In the genomic region with DNA sequence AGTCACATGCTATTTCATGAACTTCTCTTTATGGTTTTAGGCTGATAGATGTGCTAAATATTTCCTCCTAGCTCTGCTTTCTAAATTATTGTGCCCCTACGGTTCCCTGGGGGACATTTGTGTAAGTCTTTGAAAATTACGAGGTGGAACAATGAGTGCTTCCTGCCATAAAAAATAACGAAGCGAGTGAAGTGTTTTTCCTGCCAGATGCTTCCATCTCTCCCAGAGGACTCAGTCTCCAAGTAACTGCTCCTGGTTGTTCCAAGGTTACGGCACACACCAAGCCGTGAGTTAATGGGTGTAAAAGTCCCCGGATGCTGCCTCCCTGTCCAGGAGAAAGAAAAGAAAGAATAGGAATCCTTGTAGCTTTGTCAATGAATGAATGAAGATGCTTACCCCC, we compare ENCODE assay signal across 18 mouse cellular contexts. TPM values are rescaled to one million over a fixed set of nuclear protein-coding genes. Genes with fewer than 3 reads are reported as not detected.
DNase-seq lines count a peak whose midpoint lies in the region; ATAC-seq and TF ChIP-seq lines count a peak whose summit lies in the region.
"Had no signal": no experiment of that assay in that cellular context is flagged by ENCODE, and none has a peak within 500 bp of the region (broad histone marks: within the 10 kb centered on the region; RNA-seq: fewer than 3 reads in every experiment).

No protein-coding gene starts in this region.

- no peak for TF ChIP-seq CTCF in thymus, adult 2 months (IDR thresholded peaks at IDR 0.05; ENCODE audit: borderline replicate concordance, control insufficient read depth, extremely low read depth, insufficient read depth, low read length, poor library complexity)

- no peak overlapping the region; the same call in 1 of the 2 replicates for H3K4me2 ChIP-seq in kidney, embryonic 16.5 days (replicated peaks; ENCODE audit: low read depth, low read length)
- H3K4me2 ChIP-seq: liver, embryonic 12.5 days had no signal

- ATAC-seq in kidney, embryonic 16.5 days (ENCODE audit: low FRiP score, low TSS enrichment) = peak; percentile 59; the same call in 1 of the 2 replicates
- ATAC-seq: CD4-positive, CD25-positive, alpha-beta regulatory T cell, adult 4 months; forebrain, embryonic 16.5 days; liver, embryonic 12.5 days had no signal

- peak; percentile 22 to 46 for DNase-seq in heart, adult 18-20 months
- DNase-seq in heart, postnatal 4 days = no peak
- DNase-seq in kidney, postnatal 36 days = no peak
- peak; percentile 63 for DNase-seq in limb, embryonic 10.5 days (ENCODE audit: low spot score)
- DNase-seq in mesoderm, embryonic 11.5 days (ENCODE audit: low read depth, low spot score) = peak; percentile 61
- no peak for DNase-seq in testis, postnatal 14 days (ENCODE audit: low spot score)
- no peak for DNase-seq in thymus, adult 2 months
- DNase-seq: adrenal gland, adult 2 months; cerebellum, adult 2 months; heart, adult 2 months; heart, postnatal 36 days; kidney, adult 11 months had no signal

- H3K9me3 ChIP-seq in kidney, embryonic 16.5 days (ENCODE audit: low read length) = no peaks in the 10 kb centered on the region
- H3K9me3 ChIP-seq in limb, embryonic 10.5 days (replicated peaks) = no peaks in the 10 kb centered on the region
- H3K9me3 ChIP-seq: liver, embryonic 12.5 days had no signal

- no peaks in the 10 kb centered on the region for H3K36me3 ChIP-seq in kidney, embryonic 16.5 days (ENCODE audit: insufficient read depth, low read length)
- no peaks in the 10 kb centered on the region for H3K36me3 ChIP-seq in limb, embryonic 10.5 days
- no peaks in the 10 kb centered on the region for H3K36me3 ChIP-seq in thymus, adult 2 months (ENCODE audit: control insufficient read depth, insufficient read depth, low read length)
- H3K36me3 ChIP-seq: liver, embryonic 12.5 days had no signal

- no peak overlapping the region for H3K4me3 ChIP-seq in kidney, embryonic 16.5 days (ENCODE audit: low read length)
- no peak overlapping the region for H3K4me3 ChIP-seq in limb, embryonic 10.5 days
- H3K4me3 ChIP-seq in thymus, adult 2 months (ENCODE audit: control insufficient read depth, insufficient read depth, low read length) = no peak overlapping the region
- H3K4me3 ChIP-seq: erythroblast, embryonic 14.5 days; heart, adult 2 months; liver, embryonic 12.5 days had no signal

- H3K27ac ChIP-seq in kidney, embryonic 16.5 days (ENCODE audit: low read length) = 0 out of 2 replicates have a peak overlapping the region, but pooled peaks have one; percentile 4
- peak overlapping the region; percentile 75 for H3K27ac ChIP-seq in limb, embryonic 10.5 days
- no peak overlapping the region for H3K27ac ChIP-seq in thymus, adult 2 months (ENCODE audit: control insufficient read depth, insufficient read depth, low read length)
- H3K27ac ChIP-seq: heart, adult 2 months; liver, embryonic 12.5 days had no signal

- WGBS in kidney, embryonic 16.5 days = 7% methylated on average over 7 of the region's 7 CpGs
- WGBS in limb, embryonic 10.5 days = 18% methylated on average over 7 of the region's 7 CpGs
- WGBS in thymus, adult 2 months = 90% methylated on average over 7 of the region's 7 CpGs

- H3K4me1 ChIP-seq in kidney, embryonic 16.5 days (ENCODE audit: insufficient read depth, low read length) = peaks cover 10% of the 10 kb centered on the region
- H3K4me1 ChIP-seq in limb, embryonic 10.5 days = peaks cover 42% of the 10 kb centered on the region
- no peaks in the 10 kb centered on the region for H3K4me1 ChIP-seq in thymus, adult 2 months (replicated peaks; ENCODE audit: control insufficient read depth, insufficient read depth, low read length)
- H3K4me1 ChIP-seq: liver, embryonic 12.5 days had no signal

- TF ChIP-seq POLR2A in thymus, adult 2 months (IDR thresholded peaks at IDR 0.05; ENCODE audit: control insufficient read depth, extremely low read depth, insufficient read depth, low read length, poor library complexity) = no peak

- no peak overlapping the region for H3K9ac ChIP-seq in kidney, embryonic 16.5 days (replicated peaks; ENCODE audit: low read length)
- H3K9ac ChIP-seq: liver, embryonic 12.5 days had no signal

- no peaks in the 10 kb centered on the region for H3K27me3 ChIP-seq in kidney, embryonic 16.5 days (ENCODE audit: insufficient read depth, low read length)
- H3K27me3 ChIP-seq in limb, embryonic 10.5 days (ENCODE audit: low read depth, poor library complexity, severe bottlenecking) = no peaks in the 10 kb centered on the region
- no peaks in the 10 kb centered on the region for H3K27me3 ChIP-seq in thymus, adult 2 months (ENCODE audit: control insufficient read depth, insufficient read depth, low read length)
- H3K27me3 ChIP-seq: liver, embryonic 12.5 days had no signal

RNA-seq across cellular contexts. Expression of a gene that starts 15.1 kb away (rescaled TPM):
- 1 to 10 TPM; 1.1 to 1.2 TPM for total RNA-seq in heart, adult 18-20 months (2021)
- total RNA-seq in heart, postnatal 4 days (2021) = 1 to 10 TPM; 1.9 to 2.8 TPM
- polyA plus RNA-seq in kidney, embryonic 16.5 days (2015; fragmentation: Nextera tagmentation; extraction: Ambion mirVana) = 5.5 and 6.1 TPM in 2 replicates
- 6.0 and 7.8 TPM in 2 replicates for polyA plus RNA-seq in limb, embryonic 10.5 days (2016; fragmentation: Nextera tagmentation; extraction: Ambion mirVana)
- polyA plus RNA-seq in thymus, adult 2 months (2012; rRNA removed) = 11.6 and 14.2 TPM in 2 replicates

RNA-seq across cellular contexts. Expression of a gene that starts 30.9 kb away (rescaled TPM):
- not detected for total RNA-seq in heart, adult 18-20 months (2021)
- total RNA-seq in heart, postnatal 4 days (2021) = under 1 TPM; 0.26 to 0.45 TPM
- 0.21 TPM in 1 of 2 replicates, not detected in the other for polyA plus RNA-seq in kidney, embryonic 16.5 days (2015; fragmentation: Nextera tagmentation; extraction: Ambion mirVana)
- polyA plus RNA-seq in limb, embryonic 10.5 days (2016; fragmentation: Nextera tagmentation; extraction: Ambion mirVana) = 0.43 and 0.49 TPM in 2 replicates
- polyA plus RNA-seq in thymus, adult 2 months (2012; rRNA removed) = 0.22 and 0.66 TPM in 2 replicates
- total RNA-seq: heart, adult 2 months; heart, postnatal 36 days had no signal
- polyA plus RNA-seq: adrenal gland, adult 2 months; CD4-positive, CD25-positive, alpha-beta regulatory T cell, adult 4 months; erythroblast, embryonic 14.5 days; forebrain, embryonic 16.5 days; heart, adult 2 months; liver, embryonic 12.5 days had no signal

RNA-seq across cellular contexts. Expression of a gene that starts 43.2 kb away (rescaled TPM):
- 10 to 100 TPM; 57.2 to 58.8 TPM for total RNA-seq in heart, adult 18-20 months (2021)
- total RNA-seq in heart, postnatal 4 days (2021) = 100 to 1,000 TPM; 140 to 153 TPM
- polyA plus RNA-seq in kidney, embryonic 16.5 days (2015; fragmentation: Nextera tagmentation; extraction: Ambion mirVana) = 142 and 148 TPM in 2 replicates
- polyA plus RNA-seq in limb, embryonic 10.5 days (2016; fragmentation: Nextera tagmentation; extraction: Ambion mirVana) = 220 and 238 TPM in 2 replicates
- polyA plus RNA-seq in thymus, adult 2 months (2012; rRNA removed) = 41.5 and 55.9 TPM in 2 replicates
- total RNA-seq: MEL had no signal
- polyA plus RNA-seq: CD4-positive, CD25-positive, alpha-beta regulatory T cell, adult 4 months; erythroblast, embryonic 14.5 days had no signal

Comparison
In these comparisons a context has a peak if more than half of its experiments do, and no peak if none do; other contexts are left out.
1. DNase-seq: peak in heart, adult 18-20 months (2 of 2), limb, embryonic 10.5 days (single experiment) and mesoderm, embryonic 11.5 days (single experiment); none in heart, postnatal 4 days (single experiment), kidney, postnatal 36 days (0 of 2), testis, postnatal 14 days (single experiment) and thymus, adult 2 months (single experiment).